Mouse (Mus musculus) frontal cortex, postnatal 25 days (tissue): ENCODE data around the gene Sh2d6.
"Not testable (repeated sequence)": the region's sequence is repeated elsewhere in the genome, so short reads cannot be mapped to it uniquely, and the experiment has no call there.

Experiments
- DNase-seq, 2 experiments: peaks; one replicate each; pipeline ENCODE4 v3.0.0; 2022; ENCODE audit warnings: low spot score in 2 of 2

Sh2d6 gene

DNA sequence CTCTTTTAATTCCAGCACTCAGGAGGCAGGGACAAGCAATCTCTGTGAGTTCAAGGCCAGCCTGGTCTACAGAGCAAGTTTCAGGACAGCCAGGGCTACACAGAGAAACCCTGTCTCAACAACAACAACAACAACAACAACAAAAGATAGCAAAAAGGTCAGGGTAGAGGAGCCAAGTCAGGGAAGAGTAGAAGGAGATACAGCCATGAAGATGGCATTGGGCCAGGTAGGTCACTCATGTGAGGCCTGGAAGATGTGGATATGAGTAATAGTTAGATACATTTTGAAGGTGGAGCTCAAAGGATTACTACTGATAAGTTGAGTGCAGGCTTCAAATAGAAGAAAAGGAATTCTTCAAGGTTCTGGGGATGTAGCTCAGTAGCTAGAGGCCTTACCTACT lies 18.2 kb downstream of the Sh2d6 start:
- DNase-seq = no peak

DNA sequence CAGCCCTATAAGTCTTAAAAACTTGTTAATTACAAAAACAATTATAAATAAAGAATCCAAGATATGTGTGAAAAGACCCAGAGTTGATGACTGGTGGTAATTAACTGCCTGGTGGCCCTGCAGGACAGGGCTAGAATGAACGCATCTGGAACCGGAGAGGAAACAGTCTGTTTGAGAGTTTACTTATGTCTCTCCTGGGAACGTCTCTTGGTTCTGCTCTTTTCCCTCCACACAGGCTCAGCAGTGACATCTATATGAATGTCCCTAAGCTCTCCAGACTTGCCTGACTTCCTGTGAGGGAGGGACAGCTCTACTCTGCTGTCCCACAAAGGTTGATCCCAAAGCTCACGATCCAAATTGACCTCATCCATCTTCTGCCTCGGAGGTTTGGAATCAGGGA lies 22.6 kb downstream of the Sh2d6 start:
- DNase-seq = no peak

GRCm38 (mm10) chr6:72492892-72493291 lies 28.6 kb downstream of the Sh2d6 start:
- DNase-seq = no peak

GRCm38 (mm10) chr6:72491151-72491550 lies 30.4 kb downstream of the Sh2d6 start:
- no peak for DNase-seq

DNA sequence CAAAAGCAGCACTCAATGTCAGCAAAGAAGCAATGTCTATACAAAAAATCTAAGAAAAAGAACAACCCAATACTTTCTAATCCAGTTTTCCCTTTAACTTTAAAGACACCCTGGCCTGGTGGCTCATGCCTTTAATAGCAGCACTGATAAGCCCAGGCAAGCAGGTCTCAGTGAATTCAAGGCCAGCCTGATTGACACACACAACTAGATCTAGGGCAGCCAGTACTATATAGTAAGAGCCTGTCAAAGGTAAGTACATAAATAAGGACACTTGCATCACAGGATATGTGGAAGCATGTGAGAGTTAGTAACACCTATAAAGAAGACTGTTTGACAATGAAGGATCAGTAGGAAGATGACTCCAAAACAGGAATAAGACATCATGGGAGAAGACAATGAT lies 32.0 kb downstream of the Sh2d6 start:
- DNase-seq = no peak

DNA sequence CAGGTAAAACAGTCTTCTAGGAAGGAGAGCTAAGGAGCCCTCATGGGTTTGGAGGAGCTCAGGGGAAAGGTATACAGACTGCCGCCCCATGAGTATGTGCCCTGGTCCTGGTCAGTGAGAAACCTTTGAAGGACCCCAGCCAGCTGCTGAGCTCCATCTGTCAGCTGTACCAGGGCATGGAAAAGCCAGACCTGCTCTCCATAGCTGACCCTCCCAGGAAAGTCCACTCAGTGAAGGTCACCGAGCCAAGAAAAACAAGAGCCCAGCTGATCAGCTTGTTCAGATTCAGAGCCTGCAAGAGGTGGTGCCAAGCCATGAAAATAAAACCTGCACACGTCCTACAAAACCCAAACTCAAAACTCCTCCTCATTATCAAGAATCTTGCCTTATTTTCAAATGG lies 32.7 kb downstream of the Sh2d6 start:
- no peak for DNase-seq

DNA sequence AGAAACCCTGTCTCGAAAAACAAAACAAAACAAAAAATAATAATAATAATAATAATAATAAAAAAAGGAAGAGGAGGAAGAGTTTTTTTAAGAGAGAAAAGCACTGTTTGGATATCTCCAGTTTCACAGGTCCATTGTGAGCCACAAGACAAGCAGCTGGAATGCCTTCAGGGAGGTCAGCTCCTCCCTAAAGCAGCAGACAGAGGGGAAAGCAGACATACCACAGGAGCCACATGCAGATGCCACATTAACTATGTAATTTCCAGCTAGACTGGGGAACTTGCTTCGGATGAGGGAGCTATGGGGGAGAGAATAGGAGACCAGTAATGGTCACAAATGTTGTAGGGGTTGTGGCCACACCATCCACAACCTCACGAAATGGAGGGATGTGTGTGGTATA lies 34.2 kb downstream of the Sh2d6 start:
- no peak for DNase-seq

DNA sequence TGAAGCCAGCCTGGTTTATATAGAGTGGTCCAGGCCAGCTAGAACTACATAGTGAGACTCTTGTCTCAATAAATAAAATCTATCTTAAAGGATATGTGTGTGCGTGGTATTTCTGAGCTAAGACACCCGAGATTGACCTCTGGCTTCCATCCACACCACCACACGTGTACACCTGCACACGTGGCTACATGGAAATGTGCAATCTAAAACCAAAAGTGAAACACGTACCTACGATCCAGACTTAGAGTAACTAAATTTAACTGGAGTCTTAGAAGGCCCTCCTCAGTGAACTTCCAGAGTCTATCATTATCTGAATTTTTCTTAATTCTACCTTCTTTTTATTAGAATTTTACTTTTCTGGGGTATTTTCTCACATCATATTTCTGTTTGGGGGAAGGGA lies 35.2 kb downstream of the Sh2d6 start:
- DNase-seq = no peak

GRCm38 (mm10) chr6:72484887-72485286 lies 36.6 kb downstream of the Sh2d6 start:
- no peak for DNase-seq

GRCm38 (mm10) chr6:72482156-72482555 lies 39.4 kb downstream of the Sh2d6 start:
- no peak for DNase-seq

GRCm38 (mm10) chr6:72480422-72480702 lies 41.1 kb downstream of the Sh2d6 start:
- DNase-seq = no peak

DNA sequence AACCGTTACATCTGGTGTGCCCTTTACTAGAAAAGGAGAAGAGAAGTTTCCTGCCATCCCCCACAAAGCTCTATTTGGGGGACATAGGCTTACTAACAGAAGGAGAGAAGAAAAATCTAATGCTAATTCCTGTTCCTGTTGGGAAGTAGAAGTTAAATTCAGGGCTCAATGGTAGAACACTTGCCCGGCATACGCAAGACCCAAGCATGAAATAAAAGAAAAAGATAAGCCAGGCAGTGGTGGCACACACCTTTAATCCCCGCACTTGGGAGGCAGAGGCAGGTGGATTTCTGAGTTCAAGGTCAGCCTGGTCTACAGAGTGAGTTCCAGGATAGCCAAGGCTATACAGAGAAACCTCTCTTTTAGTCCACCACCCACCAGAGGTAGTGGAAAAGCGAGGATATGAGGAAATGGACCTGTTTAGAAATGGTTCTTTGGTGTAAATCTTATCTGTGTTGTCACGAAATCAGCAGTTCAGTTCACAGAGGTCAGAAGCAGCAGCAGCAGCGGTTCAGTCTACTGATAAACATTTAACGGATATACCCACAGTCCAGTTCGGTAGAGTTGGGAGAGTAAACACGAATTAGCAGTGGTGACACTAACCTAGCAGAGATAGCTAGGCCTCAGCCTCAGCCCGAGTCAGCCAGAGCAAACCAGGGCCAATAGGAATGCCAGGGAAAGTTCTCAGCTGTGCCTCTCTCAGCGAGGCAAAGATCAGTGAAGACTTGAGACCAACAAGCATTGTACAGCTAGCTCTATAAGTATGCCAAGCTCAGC lies 41.7 kb downstream of the Sh2d6 start:
- no peak for DNase-seq

GRCm38 (mm10) chr6:72478691-72479090 lies 42.8 kb downstream of the Sh2d6 start:
- not testable (repeated sequence) for DNase-seq

DNA sequence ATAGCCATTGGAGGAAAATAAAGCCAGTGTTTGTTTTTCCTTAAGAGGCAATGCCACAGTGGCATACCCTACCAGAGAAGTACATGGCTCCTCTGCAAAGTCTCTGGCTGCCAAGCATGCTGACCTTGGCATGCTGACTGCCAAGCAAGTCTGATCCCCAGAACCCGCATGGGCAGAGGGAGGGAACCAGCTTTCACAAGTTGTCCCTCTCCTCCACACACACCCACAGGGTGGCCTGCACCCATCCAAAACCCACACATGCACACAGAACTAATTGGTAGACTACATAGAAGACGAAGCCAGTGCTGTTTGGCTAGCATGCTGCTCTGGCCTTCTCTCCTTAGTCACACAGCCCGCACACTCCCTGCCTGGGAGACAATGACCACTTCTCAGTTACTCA lies 43.9 kb downstream of the Sh2d6 start:
- no peak for DNase-seq

GRCm38 (mm10) chr6:72476836-72477235 lies 44.7 kb downstream of the Sh2d6 start:
- no peak for DNase-seq

- DNase-seq = no peak
These were observed 46.1 kb downstream of the Sh2d6 start for GRCm38 (mm10) chr6:72475221-72475985.

DNA sequence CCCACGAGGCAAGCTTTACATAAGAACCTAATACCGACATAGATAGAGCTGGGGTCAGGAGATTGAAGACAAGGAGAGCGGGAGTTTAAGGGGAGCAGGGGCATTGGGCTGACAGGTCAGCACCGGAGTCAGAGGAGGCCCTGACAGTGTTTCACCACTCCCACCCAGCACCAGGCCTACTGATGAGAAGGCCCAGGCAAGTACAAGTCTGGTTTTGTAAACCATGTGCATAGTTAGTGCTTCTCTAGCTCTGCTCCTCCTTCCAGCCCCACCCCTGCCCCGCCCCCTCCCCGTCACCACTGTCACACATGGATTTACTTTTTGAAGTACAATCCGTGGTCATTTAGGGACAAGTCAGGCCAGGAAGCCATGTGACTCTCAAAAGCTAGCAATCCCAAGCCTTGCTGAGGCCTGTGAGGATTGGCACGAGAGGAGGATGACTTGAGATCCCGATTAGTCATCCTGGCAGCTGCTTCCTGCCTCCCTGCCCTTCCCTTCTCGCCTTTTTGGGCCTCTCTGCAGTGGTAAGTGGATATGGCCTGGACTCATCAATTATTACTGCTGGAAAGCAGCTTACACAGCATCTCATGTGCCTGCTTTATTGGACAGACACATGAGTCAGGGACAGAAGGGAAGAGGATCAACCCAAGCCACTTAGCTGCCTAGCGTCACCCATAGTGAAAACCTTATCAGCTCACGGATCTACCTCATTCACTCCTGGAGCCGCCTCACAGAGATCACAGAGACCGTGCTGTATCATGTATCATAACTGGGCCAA lies 48.1 kb downstream of the Sh2d6 start:
- DNase-seq = no peak

GRCm38 (mm10) chr6:72466171-72466570 lies 55.3 kb downstream of the Sh2d6 start:
- no peak for DNase-seq

DNA sequence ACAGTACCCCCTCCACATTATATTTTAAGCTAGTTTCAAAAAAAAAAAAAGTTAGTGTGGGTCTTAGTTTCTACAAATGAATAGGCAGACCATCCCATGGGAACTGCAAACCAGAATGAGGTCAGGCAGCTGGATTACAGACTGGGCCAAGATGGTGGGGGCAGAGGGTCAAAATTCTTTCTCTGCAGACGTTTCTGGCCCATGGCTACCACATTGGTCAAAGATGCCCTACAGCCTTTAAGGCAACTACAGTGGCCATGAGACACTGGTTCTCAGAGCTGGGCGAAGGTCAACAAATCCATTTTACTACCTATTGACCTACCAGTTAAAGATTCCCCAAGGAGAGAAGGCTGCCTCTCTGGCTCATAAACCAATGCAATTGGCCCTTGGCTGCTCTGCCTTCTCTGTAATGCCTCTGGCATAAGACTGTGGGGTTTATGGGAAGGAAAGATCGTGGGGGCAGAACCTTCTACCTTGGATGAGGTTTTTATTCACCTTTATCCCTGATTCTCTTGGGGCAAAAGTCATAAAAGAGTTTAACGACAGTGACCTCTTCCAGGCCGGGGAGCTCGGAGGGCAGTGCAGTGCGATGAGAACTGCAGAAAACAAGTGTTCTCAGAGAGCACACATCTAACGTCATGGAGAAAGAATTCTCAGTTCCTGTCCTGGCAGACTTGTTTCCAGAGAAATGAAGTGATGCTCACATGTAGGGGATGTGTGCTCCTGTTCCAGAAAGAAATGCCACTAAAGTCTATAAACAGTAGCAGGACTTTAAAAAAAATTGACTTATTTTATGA lies 55.9 kb downstream of the Sh2d6 start:
- no peak for DNase-seq
